Mouse (Mus musculus): ENCODE results near the gene Palm2.

DNA sequence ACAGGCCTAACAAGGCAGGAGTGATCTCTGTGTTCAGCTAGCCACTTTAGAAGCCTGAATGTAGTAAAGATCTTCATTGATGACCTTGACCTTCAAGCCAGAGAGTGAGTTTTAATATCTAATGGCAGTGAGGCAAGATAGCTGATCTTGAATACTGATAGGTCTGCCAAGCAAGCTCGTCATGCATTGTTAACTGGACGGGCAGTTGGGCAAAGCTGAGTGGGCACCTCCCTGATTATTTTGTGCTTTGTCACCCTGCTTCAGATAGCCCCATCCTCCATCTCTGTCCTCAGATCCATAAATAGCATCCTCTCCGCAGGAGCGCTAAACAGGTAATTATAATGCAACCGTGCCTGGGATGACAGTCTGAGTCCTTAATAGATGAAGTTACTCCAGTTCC lies 198.3 kb downstream of the Palm2 start:
- no peak for TF ChIP-seq CTCF (IDR thresholded peaks at IDR 0.05; ENCODE audit: low read depth)
- no peak for TF ChIP-seq EP300 (IDR thresholded peaks at IDR 0.05; ENCODE audit: low read depth)

All from liver, postnatal 0 days (tissue).